Mouse (Mus musculus) MEL (cell line): ENCODE data around the gene Wbp2.

Experiments used
- MEF2A ChIP-seq: IDR thresholded peaks from 2 replicates; pipeline ENCODE4 v1.6.1; 2014; ENCODE audit warnings: low read depth, mild to moderate bottlenecking, inconsistent platforms, low read length, improper control_type of control experiment; ENCODE audit not compliant: poor library complexity, insufficient replicate concordance, severe bottlenecking; ENCODE audit errors: extremely low read depth
- USF2 ChIP-seq, 2 experiments: IDR thresholded peaks; 2 replicates each; pipeline ENCODE4 v1.6.1; 2011 to 2012; ENCODE audit warnings: improper control_type of control experiment in 2 of 2, low read length in 2 of 2, borderline replicate concordance in 1 of 2, inconsistent platforms in 1 of 2, low read depth in 1 of 2, mild to moderate bottlenecking in 1 of 2; ENCODE audit not compliant: insufficient read depth in 1 of 2
- ZKSCAN1 ChIP-seq: IDR thresholded peaks from 2 replicates; pipeline ENCODE4 v1.6.1; 2012; ENCODE audit warnings: low read depth, mild to moderate bottlenecking, inconsistent platforms, low read length, improper control_type of control experiment, moderate library complexity

DNA sequence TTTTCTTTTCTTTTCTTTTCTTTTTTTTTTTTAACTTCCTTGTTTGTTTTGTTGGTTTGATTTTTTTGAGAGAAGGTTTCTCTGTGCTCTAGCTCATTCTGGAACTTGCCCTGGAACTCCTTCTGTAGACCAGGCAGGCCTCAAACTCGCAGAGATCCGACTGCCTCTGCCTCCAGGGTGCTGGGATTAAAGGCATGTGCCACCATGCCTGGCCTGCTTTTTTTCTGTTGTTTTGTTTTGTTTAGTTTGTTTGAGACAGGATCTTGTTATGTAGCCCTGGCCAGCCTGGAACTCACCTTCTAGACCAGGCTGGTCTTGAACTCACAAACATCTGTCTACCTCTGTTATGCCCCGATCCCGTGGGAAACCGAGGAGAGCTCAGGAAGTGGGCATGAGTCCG is 2.8 kb upstream of the Wbp2 start:
- TF ChIP-seq USF2 (IDR thresholded peaks at IDR 0.05; ENCODE audit: borderline replicate concordance in 1 of 2, insufficient read depth in 1 of 2, low read depth in 1 of 2, low read length in 2 of 2) (no peak), MEF2A (no peak), ZKSCAN1 (no peak)
